Mouse (Mus musculus): ENCODE measurements around the gene Rexo1. TPM values are rescaled to one million over a fixed set of nuclear protein-coding genes. Genes with fewer than 3 reads are reported as not detected.

Rexo1 gene
- polyA plus RNA-seq, 1 experiment, result 81.2 TPM

- H3K27me3 ChIP-seq (replicated peaks), result no peaks in the 10 kb centered on the region
- H3K4me3 ChIP-seq (replicated peaks), result peak overlapping the region; percentile 92
- TF ChIP-seq FLI1 (IDR thresholded peaks at IDR 0.05; ENCODE audit: low read length) (no peak), GATA1 (IDR thresholded peaks at IDR 0.05; ENCODE audit: borderline replicate concordance, low read length) (no peak)
- H3K36me3 ChIP-seq (replicated peaks; ENCODE audit: low read length), result peaks cover 22% of the 10 kb centered on the region
- H3K9me3 ChIP-seq, result no peaks in the 10 kb centered on the region
- H3K4me1 ChIP-seq, result peaks cover 86% of the 10 kb centered on the region
These were observed 13.5 kb upstream of the Rexo1 start for GRCm38 (mm10) chr10:80574896-80575295.

- Histone ChIP-seq H3K4me1 (peaks cover 86% of the 10 kb centered on the region), H3K4me3 (replicated peaks) (no peak overlapping the region), H3K36me3 (replicated peaks; ENCODE audit: low read length) (peaks cover 24% of the 10 kb centered on the region), H3K9me3 (no peaks in the 10 kb centered on the region), H3K27me3 (replicated peaks) (no peaks in the 10 kb centered on the region)
- TF ChIP-seq FLI1 (IDR thresholded peaks at IDR 0.05; ENCODE audit: low read length) (no peak), GATA1 (IDR thresholded peaks at IDR 0.05; ENCODE audit: borderline replicate concordance, low read length) (no peak)
These were observed 12.6 kb upstream of the Rexo1 start for GRCm38 (mm10) chr10:80573944-80574343.

- H3K9me3 ChIP-seq, result no peaks in the 10 kb centered on the region
- no peak overlapping the region for H3K4me3 ChIP-seq (replicated peaks)
- H3K4me1 ChIP-seq, result peaks cover 82% of the 10 kb centered on the region
- H3K36me3 ChIP-seq (replicated peaks; ENCODE audit: low read length), result peaks cover 38% of the 10 kb centered on the region
- no peaks in the 10 kb centered on the region for H3K27me3 ChIP-seq (replicated peaks)
- TF ChIP-seq FLI1 (IDR thresholded peaks at IDR 0.05; ENCODE audit: low read length), result no peak
These were observed 11.1 kb upstream of the Rexo1 start for GRCm38 (mm10) chr10:80572477-80572876.

DNA sequence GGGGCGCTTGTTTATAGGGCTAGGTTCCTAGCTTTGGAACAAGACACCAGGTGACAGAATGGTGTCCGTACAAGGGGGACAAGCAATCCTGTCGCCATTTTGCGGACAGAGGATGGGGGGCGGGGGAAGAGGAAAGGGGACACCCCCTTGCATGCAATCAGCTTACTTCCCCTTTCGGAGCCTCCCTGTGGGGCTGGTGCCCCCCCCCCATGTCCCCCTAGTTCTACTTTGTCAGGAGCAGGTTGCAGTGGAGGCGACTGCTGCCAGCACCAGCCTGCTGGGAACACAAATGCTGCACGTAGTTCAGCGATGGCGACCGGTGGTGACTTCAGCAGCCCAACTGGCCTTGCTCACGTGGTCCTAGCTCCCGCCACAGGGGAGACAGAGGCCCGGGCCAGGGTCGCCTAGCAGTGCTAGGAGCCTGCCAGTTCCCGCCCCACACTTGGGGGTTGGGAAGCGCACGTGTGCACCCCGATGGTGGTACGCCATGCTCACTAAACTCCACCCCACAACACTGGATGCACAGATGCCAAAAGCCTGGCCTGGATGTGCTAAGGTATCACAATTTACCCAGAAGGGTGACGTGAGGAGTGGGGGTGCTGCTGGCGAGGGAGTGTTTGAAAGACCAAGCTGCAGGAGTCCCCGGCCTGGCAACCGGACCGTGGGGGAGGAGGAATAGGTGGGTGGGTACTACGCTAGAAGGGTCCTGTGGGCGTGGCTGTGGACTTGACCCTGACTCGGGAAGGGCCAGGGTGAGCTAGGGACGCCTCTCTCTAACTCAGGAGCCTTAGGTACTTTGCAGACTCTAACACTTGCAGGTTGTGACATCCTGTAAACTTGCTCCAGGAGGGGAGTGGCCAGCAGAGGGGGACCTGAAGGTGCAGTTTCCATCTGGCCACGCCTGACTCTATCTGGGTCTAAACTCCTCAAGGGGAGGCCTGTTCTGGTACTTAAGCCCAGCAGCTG is 9.8 kb upstream of the Rexo1 start:
- peak overlapping the region; percentile 89 for H3K4me3 ChIP-seq (replicated peaks)
- H3K36me3 ChIP-seq (replicated peaks; ENCODE audit: low read length), result peaks cover 45% of the 10 kb centered on the region
- H3K27me3 ChIP-seq (replicated peaks), result no peaks in the 10 kb centered on the region
- TF ChIP-seq GATA1 (IDR thresholded peaks at IDR 0.05; ENCODE audit: borderline replicate concordance, low read length) (no peak), FLI1 (IDR thresholded peaks at IDR 0.05; ENCODE audit: low read length) (no peak)
- H3K9me3 ChIP-seq, result no peaks in the 10 kb centered on the region
- H3K4me1 ChIP-seq, result peaks cover 89% of the 10 kb centered on the region

GRCm38 (mm10) chr10:80570419-80570818 is 9.1 kb upstream of the Rexo1 start:
- TF ChIP-seq FLI1 (IDR thresholded peaks at IDR 0.05; ENCODE audit: low read length), result no peak
- TF ChIP-seq GATA1 (IDR thresholded peaks at IDR 0.05; ENCODE audit: borderline replicate concordance, low read length), result no peak
- peaks cover 88% of the 10 kb centered on the region for H3K4me1 ChIP-seq
- no peaks in the 10 kb centered on the region for H3K9me3 ChIP-seq
- H3K27me3 ChIP-seq (replicated peaks), result no peaks in the 10 kb centered on the region
- H3K36me3 ChIP-seq (replicated peaks; ENCODE audit: low read length), result peaks cover 51% of the 10 kb centered on the region
- H3K4me3 ChIP-seq (replicated peaks), result peak overlapping the region; percentile 89

DNA sequence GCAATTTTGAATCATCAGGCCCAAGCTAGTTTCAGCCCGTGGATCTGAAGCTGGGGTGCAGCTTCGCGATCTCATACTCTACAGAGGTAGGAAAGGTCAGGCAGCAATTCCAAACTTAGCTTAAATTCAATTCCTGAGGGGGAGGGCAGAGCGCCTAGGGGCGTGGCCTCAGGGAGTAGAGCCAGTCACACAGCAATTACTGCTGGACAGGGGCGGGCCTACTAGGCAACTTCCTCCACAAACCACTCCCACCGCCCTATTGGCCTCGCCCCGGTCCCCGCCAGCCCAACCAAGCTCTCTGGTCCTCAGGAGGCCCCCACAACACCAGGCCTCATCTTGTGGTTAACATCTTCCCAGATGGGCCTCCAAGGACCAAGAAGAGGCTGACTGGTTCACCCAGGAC is 8.3 kb upstream of the Rexo1 start:
- peak overlapping the region; percentile 89 for H3K4me3 ChIP-seq (replicated peaks)
- peaks cover 80% of the 10 kb centered on the region for H3K4me1 ChIP-seq
- no peaks in the 10 kb centered on the region for H3K9me3 ChIP-seq
- TF ChIP-seq FLI1 (IDR thresholded peaks at IDR 0.05; ENCODE audit: low read length) (no peak), GATA1 (IDR thresholded peaks at IDR 0.05; ENCODE audit: borderline replicate concordance, low read length) (no peak)
- no peaks in the 10 kb centered on the region for H3K27me3 ChIP-seq (replicated peaks)
- H3K36me3 ChIP-seq (replicated peaks; ENCODE audit: low read length), result peaks cover 48% of the 10 kb centered on the region

DNA sequence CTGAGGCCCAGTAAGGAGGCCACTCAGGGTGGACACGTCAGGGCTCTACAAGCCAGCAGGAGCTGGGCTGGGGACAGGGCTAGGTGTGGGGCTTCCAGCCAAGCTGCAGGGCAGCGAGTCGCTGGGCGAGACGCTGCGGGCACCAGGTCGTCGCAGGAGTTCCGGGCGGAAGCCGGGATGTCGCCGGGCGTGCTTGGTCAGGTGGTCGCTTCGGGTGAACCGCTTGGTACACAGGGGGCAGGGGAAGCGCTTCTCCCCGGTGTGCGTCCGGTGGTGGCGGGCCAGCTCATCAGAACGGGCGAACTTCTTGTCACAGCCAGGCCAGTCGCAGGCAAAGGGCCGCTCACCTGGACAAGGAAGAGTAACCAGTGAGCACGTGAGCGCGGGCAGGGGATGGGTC is 7.5 kb upstream of the Rexo1 start:
- Histone ChIP-seq H3K36me3 (replicated peaks; ENCODE audit: low read length) (peaks cover 43% of the 10 kb centered on the region), H3K4me1 (peaks cover 72% of the 10 kb centered on the region)

DNA sequence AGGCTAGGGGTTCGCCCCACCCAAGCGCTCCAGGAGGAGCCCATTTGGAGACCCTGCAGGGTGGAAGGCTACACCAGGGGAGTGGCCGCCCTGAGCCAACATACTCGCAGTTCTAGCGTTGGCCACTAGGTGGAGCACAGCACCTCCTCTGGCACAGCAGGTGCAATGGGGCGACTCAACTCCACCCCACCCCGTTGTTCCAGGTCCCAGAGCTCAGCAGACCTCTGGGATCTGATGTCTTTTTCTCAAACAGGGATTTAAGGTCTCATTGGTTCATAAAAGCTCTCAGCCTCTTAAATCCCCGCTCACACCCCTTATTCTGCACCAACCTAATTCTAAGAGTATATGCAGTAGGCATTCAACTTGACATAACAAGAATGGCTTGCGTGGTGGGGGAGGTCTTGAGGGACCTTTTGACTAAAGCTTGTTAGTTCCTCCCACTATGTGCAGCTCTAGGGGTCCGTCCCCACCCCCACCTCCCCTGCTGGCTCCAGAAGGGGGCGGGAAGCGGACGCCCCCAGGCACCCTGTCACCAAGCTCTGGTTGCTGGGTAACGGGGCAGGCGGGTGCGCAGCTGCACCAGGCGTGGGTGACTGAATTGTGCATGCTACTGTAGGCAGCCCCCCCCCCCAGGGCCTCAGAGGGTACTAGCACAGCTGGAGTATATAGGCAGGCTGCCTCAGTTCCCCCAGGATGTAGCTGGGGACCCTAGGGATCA is 5.2 kb upstream of the Rexo1 start:
- Histone ChIP-seq H3K4me3 (replicated peaks) (no peak overlapping the region), H3K36me3 (replicated peaks; ENCODE audit: low read length) (peaks cover 35% of the 10 kb centered on the region), H3K4me1 (peaks cover 58% of the 10 kb centered on the region), H3K9me3 (no peaks in the 10 kb centered on the region), H3K27me3 (replicated peaks) (no peaks in the 10 kb centered on the region)
- TF ChIP-seq FLI1 (IDR thresholded peaks at IDR 0.05; ENCODE audit: low read length), result no peak
- no peak for TF ChIP-seq GATA1 (IDR thresholded peaks at IDR 0.05; ENCODE audit: borderline replicate concordance, low read length)

More for the DNA sequence above, 7.5 kb upstream of the Rexo1 start:
- Histone ChIP-seq H3K4me3 (replicated peaks) (peak overlapping the region; percentile 89), H3K9me3 (no peaks in the 10 kb centered on the region), H3K27me3 (replicated peaks) (no peaks in the 10 kb centered on the region)
- TF ChIP-seq FLI1 (IDR thresholded peaks at IDR 0.05; ENCODE audit: low read length) (no peak), GATA1 (IDR thresholded peaks at IDR 0.05; ENCODE audit: borderline replicate concordance, low read length) (no peak)

- peaks cover 57% of the 10 kb centered on the region for H3K4me1 ChIP-seq
These were observed 739 bp downstream of the Rexo1 start for GRCm38 (mm10) chr10:80560621-80561020.

DNA sequence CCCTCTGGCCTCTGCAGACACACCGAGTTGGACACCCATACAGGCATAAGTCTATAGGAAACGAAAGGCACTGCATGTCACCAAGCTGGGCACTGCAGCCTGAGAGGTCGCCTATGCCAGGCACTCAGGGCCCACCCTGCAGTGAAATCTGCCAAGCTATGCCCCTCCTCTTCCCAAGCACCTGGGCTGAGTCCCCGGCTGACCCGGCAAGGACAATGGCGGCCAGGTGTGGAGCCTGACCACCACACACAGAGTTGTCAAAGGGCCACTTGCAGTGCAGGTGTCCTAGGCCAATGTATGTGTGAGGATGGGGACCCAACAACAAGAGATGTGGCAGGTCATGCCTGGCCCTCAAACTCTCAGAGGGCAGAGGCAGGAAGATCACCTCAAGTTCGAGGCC is 1.9 kb downstream of the Rexo1 start:
- peaks cover 64% of the 10 kb centered on the region for H3K4me1 ChIP-seq
- TF ChIP-seq GATA1 (IDR thresholded peaks at IDR 0.05; ENCODE audit: borderline replicate concordance, low read length), result no peak
- H3K9me3 ChIP-seq, result no peaks in the 10 kb centered on the region
- H3K36me3 ChIP-seq (replicated peaks; ENCODE audit: low read length), result peaks cover 23% of the 10 kb centered on the region
- peak overlapping the region; percentile 80 for H3K4me3 ChIP-seq (replicated peaks)
- H3K27me3 ChIP-seq (replicated peaks), result no peaks in the 10 kb centered on the region

More at GRCm38 (mm10) chr10:80560621-80561020, 739 bp downstream of the Rexo1 start:
- H3K27me3 ChIP-seq (replicated peaks), result no peaks in the 10 kb centered on the region
- no peaks in the 10 kb centered on the region for H3K9me3 ChIP-seq
- TF ChIP-seq GATA1 (IDR thresholded peaks at IDR 0.05; ENCODE audit: borderline replicate concordance, low read length) (no peak), FLI1 (IDR thresholded peaks at IDR 0.05; ENCODE audit: low read length) (no peak)
- peaks cover 24% of the 10 kb centered on the region for H3K36me3 ChIP-seq (replicated peaks; ENCODE audit: low read length)
- H3K4me3 ChIP-seq (replicated peaks), result peak overlapping the region; percentile 99
